Mouse (Mus musculus): ENCODE measurements around the gene Pdik1l.

- no peak for TF ChIP-seq POLR2A (IDR thresholded peaks at IDR 0.05; ENCODE audit: extremely low read depth, insufficient read depth, low read length)
- TF ChIP-seq CTCF (IDR thresholded peaks at IDR 0.05; ENCODE audit: extremely low read depth, insufficient read depth, low read length): no peak
These were observed 39.3 kb upstream of the Pdik1l start for GRCm38 (mm10) chr4:134326859-134327530.

Measured in cortical plate, adult 2 months (tissue).